Mouse (Mus musculus) lung, adult 18-20 months (tissue): Measurements from ENCODE around the gene Zfp12.

ENCODE experiments used
- DNase-seq, 2 experiments: peaks; one replicate each; pipeline ENCODE4 v3.0.0; 2022; ENCODE audit warnings: mixed read lengths in 2 of 2

The Zfp12 gene

GRCm38 (mm10) chr5:143268985-143269362, 34.0 kb downstream of the Zfp12 start:
- no peak for DNase-seq

- DNase-seq: peak; percentile 56 to 69
Measured at GRCm38 (mm10) chr5:143269363-143270150, 34.6 kb downstream of the Zfp12 start, which contains the start of gene Zfp316. Gene Zfp316, minus strand, starts transcription at chr5:143270022.

GRCm38 (mm10) chr5:143270151-143270519, 35.2 kb downstream of the Zfp12 start:
- no peak for DNase-seq

GRCm38 (mm10) chr5:143271642-143272041, 36.7 kb downstream of the Zfp12 start:
- no peak for DNase-seq

- DNase-seq: no peak
Measured at GRCm38 (mm10) chr5:143272108-143272507, 37.1 kb downstream of the Zfp12 start.

- DNase-seq: no peak
Measured at GRCm38 (mm10) chr5:143272540-143273330, 37.8 kb downstream of the Zfp12 start.

GRCm38 (mm10) chr5:143275761-143276160, 40.8 kb downstream of the Zfp12 start:
- DNase-seq: no peak

- DNase-seq: no peak
Measured at GRCm38 (mm10) chr5:143279247-143279646, 44.3 kb downstream of the Zfp12 start.

- no peak for DNase-seq
Measured at GRCm38 (mm10) chr5:143284762-143285161, 49.8 kb downstream of the Zfp12 start.

GRCm38 (mm10) chr5:143287774-143288328, 52.9 kb downstream of the Zfp12 start:
- no peak for DNase-seq

- no peak for DNase-seq
Measured at GRCm38 (mm10) chr5:143288378-143288911, 53.5 kb downstream of the Zfp12 start.

- no peak for DNase-seq
Measured at GRCm38 (mm10) chr5:143289299-143289698, 54.3 kb downstream of the Zfp12 start.

- no peak for DNase-seq
Measured at GRCm38 (mm10) chr5:143292879-143293278, 57.9 kb downstream of the Zfp12 start.

- no peak for DNase-seq
Measured at GRCm38 (mm10) chr5:143293404-143293803, 58.4 kb downstream of the Zfp12 start, which contains the start of gene Zfp853. Gene Zfp853, minus strand, starts transcription at chr5:143293623.

GRCm38 (mm10) chr5:143294862-143295261, 59.9 kb downstream of the Zfp12 start:
- DNase-seq: no peak

GRCm38 (mm10) chr5:143295330-143295729, 60.4 kb downstream of the Zfp12 start:
- no peak for DNase-seq

- no peak for DNase-seq
Measured at GRCm38 (mm10) chr5:143297986-143298385, 63.0 kb downstream of the Zfp12 start.

- no peak for DNase-seq
Measured at GRCm38 (mm10) chr5:143298391-143298790, 63.4 kb downstream of the Zfp12 start.
